Mouse (Mus musculus) intestine, embryonic 16.5 days (tissue): ENCODE measurements around the gene C5ar1. TPM values are rescaled to one million over a fixed set of nuclear protein-coding genes. Genes with fewer than 3 reads are reported as not detected.

ENCODE experiments used
- ATAC-seq: fragments of 200-750 bp; cut with Nextera tagmentation; 2 replicates; pipeline ENCODE4 v1.8.0; 2017; ENCODE audit warnings: moderate TSS enrichment, moderate library complexity
- H3K27ac ChIP-seq: fragments of 300-500 bp; sonication (generic); 2 replicates; pipeline ENCODE4 v1.5.1; 2014; ENCODE audit warnings: mild to moderate bottlenecking, low read length
- H3K27me3 ChIP-seq: fragments of 300-500 bp; sonication (generic); replicated peaks from 2 replicates; pipeline ENCODE4 v1.6.1; 2014; ENCODE audit warnings: low read length, control low read depth, mixed read lengths; ENCODE audit not compliant: control insufficient read depth, insufficient read depth
- H3K36me3 ChIP-seq: fragments of 300-500 bp; sonication (generic); 2 replicates; pipeline ENCODE4 v1.6.1; 2014; ENCODE audit warnings: low read length, control low read depth; ENCODE audit not compliant: control insufficient read depth, insufficient read depth
- H3K4me1 ChIP-seq: fragments of 300-500 bp; sonication (generic); 2 replicates; pipeline ENCODE4 v1.6.1; 2014; ENCODE audit warnings: low read length, control low read depth, mixed read lengths; ENCODE audit not compliant: control insufficient read depth, insufficient read depth
- H3K4me2 ChIP-seq: fragments of 300-500 bp; sonication (generic); 2 replicates; pipeline ENCODE4 v1.6.1; 2014; ENCODE audit warnings: low read depth, low read length, control low read depth
- H3K4me3 ChIP-seq: fragments of 300-500 bp; sonication (generic); 2 replicates; pipeline ENCODE4 v1.5.1; 2014; ENCODE audit warnings: mild to moderate bottlenecking, low read length
- H3K9ac ChIP-seq: fragments of 300-500 bp; sonication (generic); 2 replicates; pipeline ENCODE4 v1.6.1; 2014; ENCODE audit warnings: low read depth, low read length
- H3K9me3 ChIP-seq: fragments of 300-500 bp; sonication (generic); 2 replicates; pipeline ENCODE4 v1.6.1; 2016; ENCODE audit warnings: low read length, control low read depth; ENCODE audit not compliant: control insufficient read depth
- WGBS: fragments of 180-500 bp; shearing (Covaris S2); extraction: QIAGEN DNeasy Blood & Tissue Kit; methylation state at CpG from one replicate; pipeline ENCODE4 v1.1.7; 2014; 5-methylcytosine and 5-hydroxymethylcytosine counted together
- polyA plus RNA-seq: library from polyadenylated mRNA; unstranded; fragments of >200 nt; fragmentation: Nextera tagmentation; extraction: Ambion mirVana; gene quantifications from 2 replicates; pipeline ENCODE4 v1.2.1, GENCODE M21; 2015

The C5ar1 gene
- polyA plus RNA-seq, 1 experiment from 2014 or later, result 1.9 TPM

DNA sequence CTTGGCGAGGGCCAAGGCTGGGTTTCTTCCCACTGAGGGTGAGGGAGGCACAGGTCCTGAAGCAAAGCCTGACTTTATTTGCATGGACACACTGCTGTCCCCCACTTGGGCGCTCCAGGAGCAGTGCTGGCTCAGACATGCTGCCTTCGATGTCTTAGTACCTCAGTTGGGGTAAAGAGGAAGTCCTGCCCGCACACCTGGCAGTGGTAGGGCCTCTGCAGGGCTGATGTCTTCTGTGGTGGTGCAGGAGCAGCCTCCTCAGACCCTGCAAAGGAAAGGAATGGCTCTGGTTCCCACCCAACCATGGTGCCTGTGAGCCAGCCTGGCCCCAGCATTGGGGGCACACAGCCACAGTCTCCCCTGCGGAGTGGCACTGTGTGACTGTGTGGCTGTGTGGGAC lies 62.2 kb downstream of the C5ar1 start:
- no peak overlapping the region for H3K9ac ChIP-seq
- no peak overlapping the region for H3K27ac ChIP-seq
- H3K4me3 ChIP-seq, result no peak overlapping the region
- H3K4me1 ChIP-seq, result no peaks in the 10 kb centered on the region
- WGBS, result 78% methylated on average over 5 of the region's 5 CpGs
- no peaks in the 10 kb centered on the region for H3K9me3 ChIP-seq
- H3K4me2 ChIP-seq, result no peak overlapping the region
- no peaks in the 10 kb centered on the region for H3K27me3 ChIP-seq
- H3K36me3 ChIP-seq, result no peaks in the 10 kb centered on the region
- no peak for ATAC-seq

Other genes with a start within 250 kb of the C5ar1 start
- gene Bicra, start 211.6 kb downstream of the C5ar1 start, polyA plus RNA-seq, result 3.7 and 4.0 TPM in 2 replicates
- gene Zfp541, start 197.7 kb downstream of the C5ar1 start, polyA plus RNA-seq, result 0.07 and 0.21 TPM in 2 replicates
- gene Napa, start 161.1 kb downstream of the C5ar1 start, polyA plus RNA-seq, result 211 and 233 TPM in 2 replicates
- gene Kptn, start 139.6 kb downstream of the C5ar1 start, polyA plus RNA-seq, result 24.3 and 27.1 TPM in 2 replicates
- 0.15 and 0.21 TPM in 2 replicates for gene Slc8a2, start 129.7 kb downstream of the C5ar1 start, polyA plus RNA-seq
- 30.0 TPM in 2 replicates for gene Meis3, start 84.5 kb downstream of the C5ar1 start, polyA plus RNA-seq
- 27.2 and 29.8 TPM in 2 replicates for gene Dhx34, start 37.5 kb downstream of the C5ar1 start, polyA plus RNA-seq
- gene C5ar2, start 15.4 kb downstream of the C5ar1 start, polyA plus RNA-seq, result 0.15 and 0.18 TPM in 2 replicates
- gene Inafm1, start 14.1 kb upstream of the C5ar1 start, polyA plus RNA-seq, result 13.0 and 14.2 TPM in 2 replicates
- gene Ccdc9, start 27.3 kb upstream of the C5ar1 start, polyA plus RNA-seq, result 19.8 and 20.8 TPM in 2 replicates
- 6.2 and 6.6 TPM in 2 replicates for gene Bbc3, start 48.9 kb upstream of the C5ar1 start, polyA plus RNA-seq
- gene Sae1, start 128.3 kb upstream of the C5ar1 start, polyA plus RNA-seq, result 238 and 263 TPM in 2 replicates
- 9.6 and 11.1 TPM in 2 replicates for gene Zc3h4, start 141.4 kb upstream of the C5ar1 start, polyA plus RNA-seq
- 52.4 and 62.8 TPM in 2 replicates for gene Tmem160, start 193.2 kb upstream of the C5ar1 start, polyA plus RNA-seq
- gene Npas1, start 218.2 kb upstream of the C5ar1 start, polyA plus RNA-seq, result 0.13 and 0.27 TPM in 2 replicates